Mouse (Mus musculus) midbrain, embryonic 15.5 days (tissue): ENCODE results near the gene Htr5b. TPM values are rescaled to one million over a fixed set of nuclear protein-coding genes. Genes with fewer than 3 reads are reported as not detected.

Experiments
- ATAC-seq: fragments of 200-750 bp; cut with Nextera tagmentation; replicated peaks from 2 replicates; pipeline ENCODE4 v1.8.0; 2017; ENCODE audit warnings: moderate TSS enrichment
- H3K27ac ChIP-seq: fragments of 300-500 bp; sonication (generic); 2 replicates; pipeline ENCODE4 v1.5.1; 2015; ENCODE audit warnings: mild to moderate bottlenecking, inconsistent platforms
- H3K27me3 ChIP-seq: fragments of 300-500 bp; sonication (generic); replicated peaks from 2 replicates; pipeline ENCODE4 v1.6.1; 2015; ENCODE audit warnings: inconsistent platforms
- H3K36me3 ChIP-seq: fragments of 300-500 bp; sonication (generic); replicated peaks from 2 replicates; pipeline ENCODE4 v1.6.1; 2015; ENCODE audit warnings: inconsistent platforms
- H3K4me1 ChIP-seq: fragments of 300-500 bp; sonication (generic); 2 replicates; pipeline ENCODE4 v1.6.1; 2015; ENCODE audit warnings: inconsistent platforms
- H3K4me2 ChIP-seq: fragments of 300-500 bp; sonication (generic); 2 replicates; pipeline ENCODE4 v1.6.1; 2015; ENCODE audit warnings: inconsistent platforms, mild to moderate bottlenecking, moderate library complexity
- H3K4me3 ChIP-seq: fragments of 300-500 bp; sonication (generic); 2 replicates; pipeline ENCODE4 v1.5.1; 2015; ENCODE audit warnings: mild to moderate bottlenecking, inconsistent platforms
- H3K9ac ChIP-seq: fragments of 300-500 bp; sonication (generic); 2 replicates; pipeline ENCODE4 v1.6.1; 2015; ENCODE audit warnings: mild to moderate bottlenecking, inconsistent platforms
- H3K9me3 ChIP-seq: fragments of 300-500 bp; sonication (generic); 2 replicates; pipeline ENCODE4 v1.6.1; 2016; ENCODE audit warnings: inconsistent platforms
- WGBS: fragments of 180-500 bp; shearing (Covaris S2); methylation state at CpG from one replicate; pipeline ENCODE4 v1.1.7; 2015; ENCODE audit warnings: mixed read lengths; 5-methylcytosine and 5-hydroxymethylcytosine counted together
- polyA plus RNA-seq: library from polyadenylated mRNA; unstranded; fragments of >200 nt; fragmentation: Nextera tagmentation; extraction: Ambion mirVana; gene quantifications from 2 replicates; pipeline ENCODE4 v1.2.1, GENCODE M21; 2015

Gene Htr5b
- polyA plus RNA-seq, 1 experiment from 2014 or later: 2.1 TPM

GRCm38 (mm10) chr1:121479403-121479802 is 48.9 kb downstream of the Htr5b start:
- H3K9me3 ChIP-seq: no peaks in the 10 kb centered on the region
- no peak overlapping the region for H3K27ac ChIP-seq
- H3K27me3 ChIP-seq: no peaks in the 10 kb centered on the region
- ATAC-seq: no peak
- no peak overlapping the region for H3K4me2 ChIP-seq
- H3K4me1 ChIP-seq: no peaks in the 10 kb centered on the region
- H3K9ac ChIP-seq: no peak overlapping the region
- no peak overlapping the region for H3K4me3 ChIP-seq
- 94% methylated on average over 5 of the region's 5 CpGs for WGBS
- peaks cover 12% of the 10 kb centered on the region for H3K36me3 ChIP-seq

GRCm38 (mm10) chr1:121478284-121478980 is 49.8 kb downstream of the Htr5b start:
- H3K27ac ChIP-seq: no peak overlapping the region
- H3K36me3 ChIP-seq: peaks cover 12% of the 10 kb centered on the region
- H3K9ac ChIP-seq: no peak overlapping the region
- no peak overlapping the region for H3K4me3 ChIP-seq
- ATAC-seq: no peak
- no peak overlapping the region for H3K4me2 ChIP-seq
- H3K4me1 ChIP-seq: no peaks in the 10 kb centered on the region
- no peaks in the 10 kb centered on the region for H3K27me3 ChIP-seq
- WGBS: 90% methylated on average over 12 of the region's 12 CpGs
- H3K9me3 ChIP-seq: no peaks in the 10 kb centered on the region

DNA sequence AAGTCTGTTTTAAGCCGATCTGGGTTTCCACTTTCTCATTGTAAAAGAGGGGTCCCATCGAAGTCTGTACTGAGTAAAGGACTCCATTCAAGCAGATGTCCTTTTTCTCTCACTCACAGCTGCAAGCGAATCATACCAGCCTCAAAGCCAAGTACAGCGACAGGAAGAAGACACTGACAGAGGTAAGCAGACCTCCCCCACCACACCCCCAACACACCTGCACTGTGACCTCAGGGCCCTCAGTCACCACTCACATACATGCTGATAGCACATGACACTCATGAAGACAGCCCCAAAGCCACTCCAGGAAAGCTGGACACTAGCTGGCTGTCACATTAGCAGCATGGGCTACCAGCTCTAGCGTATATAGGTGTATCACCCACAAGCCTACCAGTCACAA is 50.5 kb downstream of the Htr5b start:
- H3K36me3 ChIP-seq: peaks cover 6% of the 10 kb centered on the region
- WGBS: 96% methylated on average over 5 of the region's 5 CpGs

DNA sequence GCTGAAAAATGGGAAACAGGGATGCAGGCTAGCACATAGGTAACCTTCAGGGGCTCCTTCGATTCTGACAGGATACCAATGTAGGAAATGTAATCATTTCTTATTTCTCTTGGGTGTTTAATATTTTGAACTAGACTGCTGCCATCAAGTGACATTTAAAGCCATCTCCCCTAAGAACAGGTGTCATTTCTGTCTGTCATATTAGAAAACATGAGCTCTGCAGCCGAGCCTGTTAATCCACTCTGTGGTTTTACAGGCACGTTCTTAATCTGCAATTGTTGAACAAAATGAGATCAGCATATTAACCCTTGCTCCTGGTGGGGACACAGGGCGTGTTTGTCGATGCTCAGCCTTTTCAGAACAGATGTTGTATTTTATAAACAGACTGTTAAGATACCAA is 56.8 kb downstream of the Htr5b start:
- H3K36me3 ChIP-seq: no peaks in the 10 kb centered on the region; the same call in 1 of the 2 replicates
- H3K4me3 ChIP-seq: no peak overlapping the region
- H3K9ac ChIP-seq: no peak overlapping the region
- H3K4me2 ChIP-seq: no peak overlapping the region
- no peaks in the 10 kb centered on the region for H3K9me3 ChIP-seq
- H3K4me1 ChIP-seq: no peaks in the 10 kb centered on the region
- WGBS: 54% methylated on average over 5 of the region's 5 CpGs
- ATAC-seq: no peak
- no peak overlapping the region for H3K27ac ChIP-seq
- H3K27me3 ChIP-seq: no peaks in the 10 kb centered on the region

More for the DNA sequence above, 50.5 kb downstream of the Htr5b start:
- H3K4me1 ChIP-seq: no peaks in the 10 kb centered on the region
- ATAC-seq: no peak
- H3K27me3 ChIP-seq: no peaks in the 10 kb centered on the region
- no peak overlapping the region for H3K4me3 ChIP-seq
- no peak overlapping the region for H3K4me2 ChIP-seq
- no peak overlapping the region for H3K9ac ChIP-seq
- no peak overlapping the region for H3K27ac ChIP-seq
- no peaks in the 10 kb centered on the region for H3K9me3 ChIP-seq

DNA sequence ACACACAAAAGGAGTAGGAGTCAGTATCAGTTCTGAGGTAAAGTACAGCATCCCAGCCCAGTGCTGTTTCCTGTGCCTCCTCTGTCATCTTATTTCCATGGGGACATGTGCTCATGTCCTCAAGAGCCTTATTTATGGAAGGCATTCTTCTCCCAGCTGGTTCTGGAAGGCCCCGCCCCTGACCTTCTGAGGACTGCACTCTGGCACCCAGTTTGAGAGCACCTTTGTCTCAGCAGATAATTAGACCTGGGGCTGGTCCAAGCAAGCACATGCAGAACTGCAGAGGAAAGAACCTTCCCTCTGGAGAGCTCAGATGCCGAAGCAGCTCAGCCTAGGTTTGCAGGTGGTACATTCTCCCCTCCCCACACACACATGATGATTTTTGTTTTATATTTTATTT is 60.0 kb downstream of the Htr5b start:
- H3K4me2 ChIP-seq: no peak overlapping the region
- no peaks in the 10 kb centered on the region for H3K27me3 ChIP-seq
- no peak overlapping the region for H3K4me3 ChIP-seq
- H3K27ac ChIP-seq: no peak overlapping the region
- H3K9ac ChIP-seq: no peak overlapping the region
- no peak for ATAC-seq
- H3K4me1 ChIP-seq: no peaks in the 10 kb centered on the region
- H3K9me3 ChIP-seq: no peaks in the 10 kb centered on the region
- H3K36me3 ChIP-seq: peaks cover 5% of the 10 kb centered on the region; the same call in 1 of the 2 replicates
- WGBS: 86% methylated on average over 2 of the region's 2 CpGs

DNA sequence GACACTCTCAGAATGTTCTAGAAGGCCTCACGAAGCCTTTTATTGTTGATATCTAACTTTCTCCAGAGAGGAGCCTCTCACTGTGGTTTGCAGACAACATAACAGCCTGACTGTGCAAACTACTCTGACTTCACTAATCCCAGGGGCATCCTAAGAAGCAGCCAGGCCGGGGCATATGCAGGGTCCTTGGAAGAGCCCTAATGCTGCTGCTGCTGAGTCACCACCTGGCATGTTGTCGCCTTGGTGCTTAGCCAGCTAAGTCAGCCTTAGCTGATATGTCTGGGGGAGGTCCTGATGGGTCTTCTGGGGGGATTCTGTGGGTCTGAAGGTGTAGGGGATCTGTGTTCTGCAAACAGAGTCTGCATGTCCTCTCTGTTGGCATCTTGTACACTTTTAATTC is 62.0 kb downstream of the Htr5b start:
- 0 out of 2 replicates have a peak, but pooled peaks cover 9% of the 10 kb centered on the region for H3K36me3 ChIP-seq
- H3K9ac ChIP-seq: no peak overlapping the region
- no peaks in the 10 kb centered on the region for H3K27me3 ChIP-seq
- no peaks in the 10 kb centered on the region for H3K9me3 ChIP-seq
- no peak overlapping the region for H3K27ac ChIP-seq
- 90% methylated on average over 3 of the region's 3 CpGs for WGBS
- no peaks in the 10 kb centered on the region for H3K4me1 ChIP-seq
- no peak overlapping the region for H3K4me2 ChIP-seq
- no peak overlapping the region for H3K4me3 ChIP-seq
- ATAC-seq: no peak

DNA sequence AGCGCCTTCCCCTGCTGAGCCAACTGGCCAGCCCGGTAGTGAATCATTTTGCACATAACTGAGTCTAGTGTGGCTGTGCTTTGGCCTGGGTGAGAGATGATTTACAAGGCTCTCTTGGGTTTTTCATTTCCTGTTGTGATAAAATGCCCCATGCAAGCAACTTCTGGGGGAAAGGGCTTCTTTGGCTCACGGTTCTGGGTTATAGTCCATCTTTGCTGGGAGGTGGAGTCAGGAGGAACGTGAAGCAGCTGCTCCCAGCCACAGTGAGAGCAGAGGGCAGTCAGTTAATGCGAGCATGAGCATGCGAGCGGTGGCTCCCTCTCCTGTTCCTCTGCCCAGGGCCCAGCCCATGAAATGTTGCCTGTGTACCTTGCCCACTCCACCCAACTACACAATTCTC is 64.5 kb downstream of the Htr5b start:
- Histone ChIP-seq H3K9me3 (no peaks in the 10 kb centered on the region), H3K36me3 (0 out of 2 replicates have a peak, but pooled peaks cover 9% of the 10 kb centered on the region), H3K27me3 (no peaks in the 10 kb centered on the region), H3K4me3 (no peak overlapping the region), H3K4me1 (no peaks in the 10 kb centered on the region), H3K4me2 (no peak overlapping the region), H3K9ac (no peak overlapping the region), H3K27ac (no peak overlapping the region)
- 90% methylated on average over 7 of the region's 7 CpGs for WGBS
- ATAC-seq: no peak

GRCm38 (mm10) chr1:121462643-121463042 is 65.6 kb downstream of the Htr5b start:
- H3K4me3 ChIP-seq: no peak overlapping the region
- 81% methylated on average over 1 of the region's 1 CpGs for WGBS
- no peak overlapping the region for H3K27ac ChIP-seq
- H3K9ac ChIP-seq: no peak overlapping the region
- no peaks in the 10 kb centered on the region for H3K27me3 ChIP-seq
- no peaks in the 10 kb centered on the region for H3K4me1 ChIP-seq
- 0 out of 2 replicates have a peak, but pooled peaks cover 9% of the 10 kb centered on the region for H3K36me3 ChIP-seq
- ATAC-seq: no peak
- no peaks in the 10 kb centered on the region for H3K9me3 ChIP-seq
- H3K4me2 ChIP-seq: no peak overlapping the region

DNA sequence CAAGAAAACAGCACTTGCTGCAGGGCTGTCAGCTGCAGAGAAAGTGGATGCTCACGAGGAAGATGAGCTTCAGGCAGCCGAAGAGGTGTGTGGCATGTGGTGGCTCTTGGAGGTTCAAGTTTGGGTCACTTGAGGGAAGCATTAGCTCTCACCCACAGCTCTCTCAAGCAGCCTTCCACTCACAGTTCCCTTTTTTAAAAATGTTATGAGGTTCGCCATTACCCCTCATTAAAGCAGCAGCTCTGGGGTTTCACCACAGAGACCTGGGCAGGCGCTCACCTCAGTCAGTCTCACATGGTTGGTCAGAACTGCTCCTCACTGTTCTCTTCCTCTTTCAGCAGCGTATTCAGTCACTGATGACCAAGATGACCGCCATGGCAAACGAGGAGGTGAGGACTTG is 66.4 kb downstream of the Htr5b start:
- H3K27me3 ChIP-seq: no peaks in the 10 kb centered on the region
- H3K36me3 ChIP-seq: 0 out of 2 replicates have a peak, but pooled peaks cover 9% of the 10 kb centered on the region
- H3K4me3 ChIP-seq: no peak overlapping the region
- no peak for ATAC-seq
- H3K9me3 ChIP-seq: no peaks in the 10 kb centered on the region
- H3K4me2 ChIP-seq: no peak overlapping the region
- 91% methylated on average over 7 of the region's 7 CpGs for WGBS
- H3K4me1 ChIP-seq: no peaks in the 10 kb centered on the region
- H3K9ac ChIP-seq: no peak overlapping the region
- H3K27ac ChIP-seq: no peak overlapping the region

DNA sequence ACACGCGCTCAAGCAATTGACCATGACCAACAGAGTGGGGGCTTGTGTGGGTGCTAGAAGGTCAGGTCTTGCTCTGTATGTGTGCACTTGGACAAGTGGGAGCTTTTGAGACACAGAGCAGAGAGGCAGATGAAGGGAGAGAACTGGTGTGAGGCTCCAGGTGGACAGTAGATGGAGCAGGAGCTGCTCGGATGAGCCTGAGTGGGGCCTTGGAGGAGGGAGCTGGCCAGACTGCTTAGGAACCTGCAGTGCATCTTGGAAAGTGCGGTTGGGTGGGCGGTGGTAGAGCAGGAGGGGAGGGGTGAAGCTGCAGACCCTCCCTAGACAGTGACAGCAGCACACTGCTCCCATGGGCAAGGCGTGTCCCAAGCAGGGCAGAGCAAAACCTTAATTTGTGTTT is 68.2 kb downstream of the Htr5b start:
- no peak overlapping the region for H3K4me3 ChIP-seq
- H3K27ac ChIP-seq: no peak overlapping the region
- H3K9me3 ChIP-seq: no peaks in the 10 kb centered on the region
- H3K9ac ChIP-seq: no peak overlapping the region
- ATAC-seq: 0 out of 2 replicates have a peak, but pooled peaks have one; percentile 48
- 64% methylated on average over 6 of the region's 6 CpGs for WGBS
- H3K27me3 ChIP-seq: no peaks in the 10 kb centered on the region
- H3K4me1 ChIP-seq: no peaks in the 10 kb centered on the region
- no peak overlapping the region for H3K4me2 ChIP-seq
- peaks cover 4% of the 10 kb centered on the region; the same call in 1 of the 2 replicates for H3K36me3 ChIP-seq

Other genes with a start within 250 kb of the Htr5b start
- 48.0 and 49.8 TPM in 2 replicates for gene Insig2, start 195.9 kb downstream of the Htr5b start, polyA plus RNA-seq
- 11.5 and 14.8 TPM in 2 replicates for gene Ccdc93, start 97.4 kb downstream of the Htr5b start, polyA plus RNA-seq
- 32.8 and 33.9 TPM in 2 replicates for gene Ddx18, start 39.5 kb upstream of the Htr5b start, polyA plus RNA-seq